Mouse (Mus musculus) intestine, postnatal 0 days (tissue): ENCODE data around the gene Fkbp6. TPM values are rescaled to one million over a fixed set of nuclear protein-coding genes. Genes with fewer than 3 reads are reported as not detected.
A peak's percentile ranks its signal among the peaks of the same experiment; 100 is the strongest.

Experiments used
- ATAC-seq: fragments of 200-750 bp; cut with Nextera tagmentation; 2 replicates; pipeline ENCODE4 v1.8.0; 2017; ENCODE audit warnings: mild to moderate bottlenecking, moderate TSS enrichment, moderate library complexity
- H3K27ac ChIP-seq: fragments of 300-500 bp; sonication (generic); 2 replicates; pipeline ENCODE4 v1.5.1; 2014; ENCODE audit warnings: mild to moderate bottlenecking, low read depth, low read length, moderate library complexity
- H3K27me3 ChIP-seq: fragments of 300-500 bp; sonication (generic); replicated peaks from 2 replicates; pipeline ENCODE4 v1.6.1; 2014; ENCODE audit warnings: low read length, mixed read lengths; ENCODE audit not compliant: control insufficient read depth, insufficient read depth
- H3K36me3 ChIP-seq: fragments of 300-500 bp; sonication (generic); 2 replicates; pipeline ENCODE4 v1.6.1; 2014; ENCODE audit warnings: mild to moderate bottlenecking, moderate library complexity; ENCODE audit not compliant: control insufficient read depth, insufficient read depth
- H3K4me1 ChIP-seq: fragments of 300-500 bp; sonication (generic); replicated peaks from 2 replicates; pipeline ENCODE4 v1.6.1; 2014; ENCODE audit warnings: antibody characterized with exemption, low read length, mixed read lengths; ENCODE audit not compliant: control insufficient read depth, insufficient read depth
- H3K4me2 ChIP-seq: fragments of 300-500 bp; sonication (generic); replicated peaks from 2 replicates; pipeline ENCODE4 v1.6.1; 2014; ENCODE audit warnings: low read depth, mild to moderate bottlenecking, moderate library complexity
- H3K4me3 ChIP-seq: fragments of 300-500 bp; sonication (generic); 2 replicates; pipeline ENCODE4 v1.5.1; 2014; ENCODE audit warnings: low read depth, low read length
- H3K9ac ChIP-seq: fragments of 300-500 bp; sonication (generic); 2 replicates; pipeline ENCODE4 v1.6.1; 2014; ENCODE audit warnings: mild to moderate bottlenecking, low read depth, low read length
- H3K9me3 ChIP-seq: fragments of 300-500 bp; sonication (generic); 2 replicates; pipeline ENCODE4 v1.6.1; 2016; ENCODE audit warnings: mixed run types; ENCODE audit not compliant: control insufficient read depth
- CTCF ChIP-seq: sonication (generic); IDR thresholded peaks from 2 replicates; pipeline ENCODE4 v1.5.1; 2016; ENCODE audit warnings: low read depth, mild to moderate bottlenecking, control low read depth, antibody characterized with exemption, moderate library complexity
- WGBS: fragments of 180-500 bp; shearing (Covaris S2); extraction: QIAGEN DNeasy Blood & Tissue Kit; methylation state at CpG from one replicate; pipeline ENCODE4 v1.1.7; 2014; 5-methylcytosine and 5-hydroxymethylcytosine counted together
- polyA plus RNA-seq: library from polyadenylated mRNA; unstranded; fragments of >200 nt; fragmentation: Nextera tagmentation; extraction: Ambion mirVana; gene quantifications from 2 replicates; pipeline ENCODE4 v1.2.1, GENCODE M21; 2015

Fkbp6 gene
- polyA plus RNA-seq, 1 experiment from 2014 or later = 0.12 TPM

- H3K9me3 ChIP-seq = no peaks in the 10 kb centered on the region
- H3K36me3 ChIP-seq = no peaks in the 10 kb centered on the region
- H3K4me1 ChIP-seq = no peaks in the 10 kb centered on the region; the same call in 1 of the 2 replicates
- no peak for ATAC-seq
- H3K9ac ChIP-seq = no peak overlapping the region
- TF ChIP-seq CTCF = no peak
- WGBS = 38% methylated on average over 15 of the region's 15 CpGs
- peak overlapping the region; percentile 35; the same call in 1 of the 2 replicates for H3K4me2 ChIP-seq
- 0 out of 2 replicates have a peak, but pooled peaks cover 5% of the 10 kb centered on the region for H3K27me3 ChIP-seq
- H3K4me3 ChIP-seq = no peak overlapping the region
- H3K27ac ChIP-seq = no peak overlapping the region
These were observed 75.0 kb downstream of the Fkbp6 start for GRCm38 (mm10) chr5:135274663-135275396.

DNA sequence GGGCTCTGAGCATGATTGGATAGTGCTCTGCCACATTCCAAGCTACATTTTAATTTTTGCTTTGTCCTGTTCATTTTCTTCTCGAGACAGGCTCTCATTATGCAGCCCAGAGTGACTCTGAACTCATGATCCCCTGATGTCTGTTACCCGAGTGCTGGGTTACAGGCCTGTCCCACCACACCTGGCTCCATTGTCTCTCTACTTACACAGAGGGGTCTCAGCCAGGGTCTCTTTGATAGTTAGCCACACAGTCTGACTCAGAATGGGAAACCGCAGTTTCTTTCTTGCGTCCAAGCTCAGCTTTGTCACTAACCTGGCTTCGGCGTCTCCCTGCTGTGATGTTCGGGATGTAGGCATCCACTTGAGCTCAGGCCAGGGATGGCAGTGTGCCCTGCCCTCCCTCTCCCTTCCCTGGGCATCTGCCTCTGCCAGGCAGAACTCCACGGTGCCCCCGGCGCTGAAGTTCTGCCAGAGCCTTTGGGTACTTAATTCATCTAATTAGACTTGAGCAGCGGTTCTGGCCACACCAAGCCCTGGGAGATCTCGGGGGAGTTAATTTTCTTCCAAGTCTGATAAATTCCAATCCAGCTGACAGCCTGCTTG lies 78.2 kb downstream of the Fkbp6 start:
- Histone ChIP-seq H3K27me3 (0 out of 2 replicates have a peak, but pooled peaks cover 5% of the 10 kb centered on the region), H3K9me3 (no peaks in the 10 kb centered on the region), H3K27ac (no peak overlapping the region), H3K4me2 (no peak overlapping the region), H3K4me1 (no peaks in the 10 kb centered on the region; the same call in 1 of the 2 replicates), H3K4me3 (no peak overlapping the region), H3K9ac (no peak overlapping the region), H3K36me3 (no peaks in the 10 kb centered on the region)
- TF ChIP-seq CTCF = no peak
- ATAC-seq = no peak
- 77% methylated on average over 12 of the region's 12 CpGs for WGBS

- 77% methylated on average over 4 of the region's 4 CpGs for WGBS
These were observed 79.5 kb downstream of the Fkbp6 start for GRCm38 (mm10) chr5:135270361-135270760.

DNA sequence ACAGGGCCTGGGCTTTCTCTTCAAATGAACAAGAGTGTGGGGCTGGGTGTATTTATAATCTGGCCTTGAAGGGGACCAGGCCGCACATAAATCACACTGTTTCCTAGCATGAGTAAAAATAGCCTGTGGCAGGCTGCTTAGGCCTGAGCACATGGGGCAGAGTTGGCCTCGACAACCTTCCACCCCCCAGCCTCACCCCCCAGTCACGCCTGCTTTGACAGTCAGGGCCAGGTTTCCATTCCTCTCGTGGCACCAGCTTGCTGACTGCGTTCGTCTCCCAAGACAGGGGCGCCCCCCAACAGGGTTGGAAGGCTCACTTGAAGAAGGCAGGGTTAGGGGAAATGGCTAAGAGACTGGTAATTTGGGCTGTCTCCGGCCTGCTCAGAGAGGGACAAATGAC lies 80.4 kb downstream of the Fkbp6 start:
- Histone ChIP-seq H3K27me3 (no peaks in the 10 kb centered on the region), H3K4me2 (no peak overlapping the region), H3K27ac (no peak overlapping the region), H3K36me3 (no peaks in the 10 kb centered on the region), H3K4me3 (no peak overlapping the region), H3K9ac (no peak overlapping the region), H3K4me1 (0 out of 2 replicates have a peak, but pooled peaks cover 1% of the 10 kb centered on the region), H3K9me3 (no peaks in the 10 kb centered on the region)
- TF ChIP-seq CTCF = no peak
- ATAC-seq = no peak
- WGBS = 79% methylated on average over 8 of the region's 8 CpGs

More at GRCm38 (mm10) chr5:135270361-135270760, 79.5 kb downstream of the Fkbp6 start:
- H3K4me2 ChIP-seq = no peak overlapping the region
- no peak overlapping the region for H3K27ac ChIP-seq
- no peak for TF ChIP-seq CTCF
- H3K27me3 ChIP-seq = no peaks in the 10 kb centered on the region
- no peak overlapping the region for H3K9ac ChIP-seq
- no peaks in the 10 kb centered on the region for H3K9me3 ChIP-seq
- H3K4me3 ChIP-seq = no peak overlapping the region
- H3K4me1 ChIP-seq = no peaks in the 10 kb centered on the region; the same call in 1 of the 2 replicates
- no peak for ATAC-seq
- H3K36me3 ChIP-seq = no peaks in the 10 kb centered on the region

GRCm38 (mm10) chr5:135264548-135264947 lies 85.3 kb downstream of the Fkbp6 start:
- H3K27ac ChIP-seq = no peak overlapping the region
- ATAC-seq = peak; percentile 59; the same call in 1 of the 2 replicates
- TF ChIP-seq CTCF = no peak

DNA sequence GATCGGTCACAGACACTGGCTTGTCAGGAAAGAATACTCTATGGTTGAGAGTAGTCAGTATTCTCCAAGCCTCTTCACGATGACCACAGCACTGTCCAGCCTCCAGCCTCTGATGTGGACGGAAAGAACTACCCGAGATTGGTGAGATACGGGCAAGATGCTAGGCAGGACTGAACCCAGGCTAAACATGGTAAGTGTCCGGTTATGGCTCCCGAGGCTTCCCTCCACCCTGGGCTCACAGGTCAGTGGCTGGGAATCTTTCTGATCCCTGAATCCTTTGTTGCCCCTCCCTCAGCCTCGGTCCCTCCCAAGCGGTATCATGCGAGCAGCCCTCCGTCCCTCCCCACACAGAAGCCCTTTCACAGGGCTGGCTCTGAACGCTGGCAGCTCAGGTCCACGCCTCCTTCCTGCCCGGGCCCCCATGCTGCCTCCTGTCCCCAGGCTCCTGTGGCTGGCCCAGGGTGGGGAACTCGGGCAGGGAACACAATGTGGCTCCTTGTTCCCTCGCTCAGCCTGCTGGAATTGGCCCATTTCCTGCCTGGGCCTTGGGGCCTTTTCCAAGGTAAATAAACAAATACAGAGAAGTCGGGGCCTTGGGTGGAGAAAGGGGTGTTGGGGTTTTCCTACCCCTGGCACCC lies 85.9 kb downstream of the Fkbp6 start:
- Histone ChIP-seq H3K9me3 (no peaks in the 10 kb centered on the region), H3K36me3 (no peaks in the 10 kb centered on the region), H3K4me2 (peak overlapping the region; percentile 45), H3K4me3 (no peak overlapping the region), H3K9ac (peak overlapping the region; percentile 22; the same call in 1 of the 2 replicates), H3K27me3 (no peaks in the 10 kb centered on the region), H3K27ac (no peak overlapping the region), H3K4me1 (peaks cover 8% of the 10 kb centered on the region; the same call in 1 of the 2 replicates)
- no peak for TF ChIP-seq CTCF
- ATAC-seq = peak; percentile 70
- WGBS = 19% methylated on average over 17 of the region's 17 CpGs

More at GRCm38 (mm10) chr5:135264548-135264947, 85.3 kb downstream of the Fkbp6 start:
- Histone ChIP-seq H3K9me3 (no peaks in the 10 kb centered on the region), H3K9ac (peak overlapping the region; percentile 22; the same call in 1 of the 2 replicates), H3K27me3 (no peaks in the 10 kb centered on the region), H3K36me3 (no peaks in the 10 kb centered on the region), H3K4me2 (peak overlapping the region; percentile 45), H3K4me3 (no peak overlapping the region), H3K4me1 (peaks cover 8% of the 10 kb centered on the region; the same call in 1 of the 2 replicates)
- 46% methylated on average over 9 of the region's 9 CpGs for WGBS
